Mouse (Mus musculus) heart, postnatal 0 days (tissue): ENCODE data around the gene Lamc3. TPM values are rescaled to one million over a fixed set of nuclear protein-coding genes. Genes with fewer than 3 reads are reported as not detected.

Experiments
- ATAC-seq: fragments of 200-750 bp; cut with Nextera tagmentation; 2 replicates; pipeline ENCODE4 v1.8.0; 2017; ENCODE audit warnings: low read depth, moderate number of reproducible peaks, moderate library complexity; ENCODE audit not compliant: insufficient read depth
- DNase-seq: peaks from one replicate; pipeline ENCODE4 v3.0.0-alpha.2; 2016; ENCODE audit warnings: low spot score
- H3K27ac ChIP-seq: fragments of 300-500 bp; sonication (generic); 2 replicates; pipeline ENCODE4 v1.5.1; 2014; ENCODE audit warnings: low read depth, mild to moderate bottlenecking
- H3K27me3 ChIP-seq: fragments of 300-500 bp; sonication (generic); 2 replicates; pipeline ENCODE4 v1.6.1; 2014; ENCODE audit warnings: low read length, mixed read lengths; ENCODE audit not compliant: control insufficient read depth, insufficient read depth
- H3K36me3 ChIP-seq: fragments of 300-500 bp; sonication (generic); replicated peaks from 2 replicates; pipeline ENCODE4 v1.6.1; 2014; ENCODE audit warnings: low read length, mixed read lengths; ENCODE audit not compliant: control insufficient read depth, insufficient read depth
- H3K4me1 ChIP-seq: fragments of 300-500 bp; sonication (generic); 2 replicates; pipeline ENCODE4 v1.6.1; 2014; ENCODE audit warnings: antibody characterized with exemption; ENCODE audit not compliant: control insufficient read depth, insufficient read depth
- H3K4me2 ChIP-seq: fragments of 300-500 bp; sonication (generic); 2 replicates; pipeline ENCODE4 v1.6.1; 2014; ENCODE audit warnings: low read depth, mild to moderate bottlenecking, low read length, moderate library complexity
- H3K4me3 ChIP-seq: fragments of 300-500 bp; sonication (generic); 2 replicates; pipeline ENCODE4 v1.5.1; 2014; ENCODE audit warnings: low read depth, low read length
- H3K9ac ChIP-seq: fragments of 300-500 bp; sonication (generic); replicated peaks from 2 replicates; pipeline ENCODE4 v1.6.1; 2014; ENCODE audit warnings: low read depth, low read length, mixed read lengths
- H3K9me3 ChIP-seq: fragments of 300-500 bp; sonication (generic); replicated peaks from 2 replicates; pipeline ENCODE4 v1.6.1; 2016; ENCODE audit warnings: low read length; ENCODE audit not compliant: control insufficient read depth
- CTCF ChIP-seq: IDR thresholded peaks from 2 replicates; pipeline ENCODE4 v1.5.1; 2016; ENCODE audit warnings: antibody characterized with exemption, control low read depth, low read depth
- EP300 ChIP-seq: IDR thresholded peaks from 2 replicates; pipeline ENCODE4 v1.6.1; 2016; ENCODE audit warnings: antibody characterized with exemption, low read depth
- WGBS: fragments of 180-500 bp; shearing (Covaris S2); extraction: QIAGEN DNeasy Blood & Tissue Kit; methylation state at CpG from one replicate; pipeline ENCODE4 v1.1.7; 2014; 5-methylcytosine and 5-hydroxymethylcytosine counted together
- polyA plus RNA-seq: library from polyadenylated mRNA; unstranded; fragments of >200 nt; fragmentation: Nextera tagmentation; extraction: Ambion mirVana; gene quantifications from 2 replicates; pipeline ENCODE4 v1.2.1, GENCODE M21; 2015
- total RNA-seq: library from RNA; depleted of rRNA; stranded (reverse); fragments of >200 nt; gene quantifications from 2 replicates; pipeline ENCODE4 v1.2.3, GENCODE M21; 2014; ENCODE audit warnings: low replicate concordance

Gene Lamc3
- total and polyA plus RNA-seq, 2 experiments from 2014 or later = 0.16 to 0.65 TPM

GRCm38 (mm10) chr2:31891219-31891618 is 4.1 kb downstream of the Lamc3 start:
- Histone ChIP-seq H3K9me3 (no peaks in the 10 kb centered on the region), H3K36me3 (no peaks in the 10 kb centered on the region), H3K4me1 (no peaks in the 10 kb centered on the region), H3K9ac (no peak overlapping the region), H3K27ac (no peak overlapping the region), H3K4me2 (no peak overlapping the region), H3K4me3 (no peak overlapping the region), H3K27me3 (peaks cover 47% of the 10 kb centered on the region)
- ATAC-seq (no peak), DNase-seq (no peak)
- TF ChIP-seq CTCF (no peak), EP300 (no peak)
- 59% methylated on average over 2 of the region's 2 CpGs for WGBS

- no peak overlapping the region for H3K4me3 ChIP-seq
- WGBS = 75% methylated on average over 10 of the region's 10 CpGs
- no peak overlapping the region for H3K9ac ChIP-seq
- no peak overlapping the region for H3K4me2 ChIP-seq
- no peak for DNase-seq
- H3K27ac ChIP-seq = no peak overlapping the region
- no peak for ATAC-seq
- H3K27me3 ChIP-seq = peaks cover 28% of the 10 kb centered on the region
- no peaks in the 10 kb centered on the region for H3K4me1 ChIP-seq
- TF ChIP-seq CTCF (no peak), EP300 (no peak)
- H3K9me3 ChIP-seq = no peaks in the 10 kb centered on the region
- H3K36me3 ChIP-seq = no peaks in the 10 kb centered on the region
These were observed 6.1 kb downstream of the Lamc3 start for GRCm38 (mm10) chr2:31893110-31893669.

GRCm38 (mm10) chr2:31894221-31894870 is 7.3 kb downstream of the Lamc3 start:
- no peak for ATAC-seq
- 72% methylated on average over 13 of the region's 13 CpGs for WGBS

GRCm38 (mm10) chr2:31900932-31901331 is 13.8 kb downstream of the Lamc3 start:
- ATAC-seq = no peak
- H3K27ac ChIP-seq = no peak overlapping the region
- no peak overlapping the region for H3K4me2 ChIP-seq
- H3K9ac ChIP-seq = no peak overlapping the region
- H3K4me1 ChIP-seq = no peaks in the 10 kb centered on the region
- WGBS = 47% methylated on average over 4 of the region's 4 CpGs
- H3K36me3 ChIP-seq = no peaks in the 10 kb centered on the region
- DNase-seq = no peak
- H3K9me3 ChIP-seq = no peaks in the 10 kb centered on the region
- TF ChIP-seq EP300 = no peak
- TF ChIP-seq CTCF = no peak
- no peaks in the 10 kb centered on the region for H3K27me3 ChIP-seq
- H3K4me3 ChIP-seq = no peak overlapping the region

More at GRCm38 (mm10) chr2:31894221-31894870, 7.3 kb downstream of the Lamc3 start:
- Histone ChIP-seq H3K9ac (no peak overlapping the region), H3K4me1 (no peaks in the 10 kb centered on the region), H3K9me3 (no peaks in the 10 kb centered on the region), H3K36me3 (no peaks in the 10 kb centered on the region), H3K27me3 (peaks cover 18% of the 10 kb centered on the region), H3K4me2 (no peak overlapping the region), H3K4me3 (no peak overlapping the region), H3K27ac (no peak overlapping the region)
- TF ChIP-seq EP300 (no peak), CTCF (no peak)
- no peak for DNase-seq

GRCm38 (mm10) chr2:31901659-31902362 is 14.7 kb downstream of the Lamc3 start:
- ATAC-seq = no peak
- WGBS = 56% methylated on average over 4 of the region's 4 CpGs
- no peak overlapping the region for H3K27ac ChIP-seq

More at GRCm38 (mm10) chr2:31901659-31902362, 14.7 kb downstream of the Lamc3 start:
- TF ChIP-seq EP300 = no peak
- no peak for TF ChIP-seq CTCF
- no peak overlapping the region for H3K9ac ChIP-seq
- no peaks in the 10 kb centered on the region for H3K9me3 ChIP-seq
- DNase-seq = no peak
- no peaks in the 10 kb centered on the region for H3K4me1 ChIP-seq
- no peaks in the 10 kb centered on the region for H3K27me3 ChIP-seq
- no peaks in the 10 kb centered on the region for H3K36me3 ChIP-seq
- no peak overlapping the region for H3K4me3 ChIP-seq
- no peak overlapping the region for H3K4me2 ChIP-seq
